Mouse (Mus musculus) midbrain, postnatal 0 days (tissue): ENCODE measurements around the gene Olfr750. TPM values are rescaled to one million over a fixed set of nuclear protein-coding genes. Genes with fewer than 3 reads are reported as not detected.

Experiments used
- ATAC-seq: fragments of 200-750 bp; cut with Nextera tagmentation; 2 replicates; pipeline ENCODE4 v1.8.0; 2017; ENCODE audit warnings: moderate number of reproducible peaks, mild to moderate bottlenecking, moderate TSS enrichment, moderate library complexity; ENCODE audit not compliant: low FRiP score
- DNase-seq: peaks from one replicate; pipeline ENCODE4 v3.0.0-alpha.2; 2015; ENCODE audit warnings: low spot score
- H3K27ac ChIP-seq: fragments of 300-500 bp; sonication (generic); 2 replicates; pipeline ENCODE4 v1.5.1; 2014; ENCODE audit warnings: low read depth, mild to moderate bottlenecking, low read length, mixed read lengths
- H3K27me3 ChIP-seq: fragments of 300-500 bp; sonication (generic); 2 replicates; pipeline ENCODE4 v1.6.1; 2014; ENCODE audit warnings: low read length, control low read depth, mixed read lengths; ENCODE audit not compliant: insufficient read depth
- H3K36me3 ChIP-seq: fragments of 300-500 bp; sonication (generic); 2 replicates; pipeline ENCODE4 v1.6.1; 2014; ENCODE audit warnings: low read length, control low read depth, mixed read lengths; ENCODE audit not compliant: insufficient read depth
- H3K4me1 ChIP-seq: fragments of 300-500 bp; sonication (generic); 2 replicates; pipeline ENCODE4 v1.6.1; 2014; ENCODE audit warnings: mild to moderate bottlenecking, control low read depth, antibody characterized with exemption, low read length, mixed read lengths; ENCODE audit not compliant: insufficient read depth
- H3K4me2 ChIP-seq: fragments of 300-500 bp; sonication (generic); 2 replicates; pipeline ENCODE4 v1.6.1; 2014; ENCODE audit warnings: low read depth, mild to moderate bottlenecking, low read length, mixed read lengths; ENCODE audit not compliant: poor library complexity, severe bottlenecking
- H3K4me3 ChIP-seq: fragments of 300-500 bp; sonication (generic); 2 replicates; pipeline ENCODE4 v1.5.1; 2014; ENCODE audit warnings: low read depth, mild to moderate bottlenecking, low read length, moderate library complexity
- H3K9ac ChIP-seq: fragments of 300-500 bp; sonication (generic); replicated peaks from 2 replicates; pipeline ENCODE4 v1.6.1; 2014; ENCODE audit warnings: mild to moderate bottlenecking, low read length, moderate library complexity, mixed read lengths; ENCODE audit not compliant: poor library complexity, severe bottlenecking
- H3K9me3 ChIP-seq: fragments of 300-500 bp; sonication (generic); 2 replicates; pipeline ENCODE4 v1.6.1; 2016; ENCODE audit warnings: low read length, control low read depth
- CTCF ChIP-seq: IDR thresholded peaks from 2 replicates; pipeline ENCODE4 v1.5.1; 2016; ENCODE audit warnings: antibody characterized with exemption, mild to moderate bottlenecking
- whole genome bisulfite sequencing: fragments of 180-500 bp; shearing (Covaris S2); extraction: QIAGEN DNeasy Blood & Tissue Kit; methylation state at CpG from one replicate; pipeline ENCODE4 v1.1.7; 2014; 5-methylcytosine and 5-hydroxymethylcytosine counted together
- polyA plus RNA-seq: library from polyadenylated mRNA; unstranded; fragments of >200 nt; fragmentation: Nextera tagmentation; extraction: Ambion mirVana; gene quantifications from 2 replicates; pipeline ENCODE4 v1.2.1, GENCODE M21; 2015
- total RNA-seq: library from RNA; depleted of rRNA; stranded (reverse); fragments of >200 nt; gene quantifications from 2 replicates; pipeline ENCODE4 v1.2.3, GENCODE M21; 2014

The Olfr750 gene
- total and polyA plus RNA-seq, 2 experiments from 2014 or later = 0.07 TPM; not detected in 1

DNA sequence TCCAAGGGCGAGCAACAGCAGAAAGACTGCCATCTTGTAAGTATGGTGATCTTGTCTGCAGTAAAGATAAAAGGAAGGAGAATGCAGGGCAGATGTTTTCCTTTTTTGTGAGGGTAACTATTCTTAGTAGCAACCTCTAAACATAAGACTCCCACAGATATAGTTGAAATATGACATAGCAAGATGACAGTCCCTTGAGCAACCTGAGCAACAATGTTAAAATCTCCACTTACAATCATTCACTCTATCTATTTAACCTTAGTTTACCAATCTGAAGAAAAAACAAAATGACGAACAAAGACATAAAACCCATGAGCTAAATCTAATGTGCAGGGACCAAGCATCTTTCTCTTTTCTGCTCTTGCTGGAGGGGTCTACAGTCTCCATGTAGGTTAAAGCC, 24.2 kb downstream of the Olfr750 start, which contains the start of gene Rnase11:
Rnase11 (minus strand) TSS at position 101 of the 400 bp plus-strand sequence.
- Histone ChIP-seq H3K4me1 (no peaks in the 10 kb centered on the region), H3K4me2 (no peak within 1 kb of the TSS), H3K9ac (no peak within 1 kb of the TSS), H3K4me3 (no peak within 1 kb of the TSS), H3K27me3 (no peaks in the 10 kb centered on the region), H3K9me3 (no peaks in the 10 kb centered on the region), H3K36me3 (no peaks in the 10 kb centered on the region), H3K27ac (no peak within 1 kb of the TSS)
- no peak for TF ChIP-seq CTCF
- DNase-seq (no peak), ATAC-seq (no peak)
- WGBS = 82% methylated on average over 2 of the region's 2 CpGs

DNA sequence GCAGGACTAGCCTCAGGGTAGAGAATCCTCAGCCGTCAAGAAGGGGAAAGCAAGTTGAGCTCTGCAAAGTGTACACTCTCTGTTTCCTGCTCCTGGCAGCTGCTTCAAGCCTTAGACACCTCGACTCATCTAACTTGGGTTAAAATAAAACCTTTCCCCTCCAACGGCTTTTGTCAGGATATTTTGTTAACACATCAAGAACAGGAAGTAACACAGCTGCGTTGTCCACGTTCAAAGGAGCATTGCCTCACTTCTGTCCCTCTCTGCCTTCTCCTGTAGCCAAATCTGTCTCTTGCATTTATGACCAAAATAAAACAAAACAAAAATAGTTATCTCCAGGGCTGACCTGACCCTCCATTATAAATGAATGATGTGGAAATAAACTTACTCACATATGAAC, 26.4 kb downstream of the Olfr750 start:
- TF ChIP-seq CTCF = no peak
- no peak for DNase-seq
- no peak overlapping the region for H3K4me2 ChIP-seq
- no peak overlapping the region for H3K27ac ChIP-seq
- no peaks in the 10 kb centered on the region for H3K27me3 ChIP-seq
- H3K4me1 ChIP-seq = no peaks in the 10 kb centered on the region
- 70% methylated on average over 5 of the region's 5 CpGs for WGBS
- H3K9ac ChIP-seq = no peak overlapping the region
- H3K36me3 ChIP-seq = no peaks in the 10 kb centered on the region
- no peaks in the 10 kb centered on the region for H3K9me3 ChIP-seq
- H3K4me3 ChIP-seq = no peak overlapping the region
- ATAC-seq = no peak

DNA sequence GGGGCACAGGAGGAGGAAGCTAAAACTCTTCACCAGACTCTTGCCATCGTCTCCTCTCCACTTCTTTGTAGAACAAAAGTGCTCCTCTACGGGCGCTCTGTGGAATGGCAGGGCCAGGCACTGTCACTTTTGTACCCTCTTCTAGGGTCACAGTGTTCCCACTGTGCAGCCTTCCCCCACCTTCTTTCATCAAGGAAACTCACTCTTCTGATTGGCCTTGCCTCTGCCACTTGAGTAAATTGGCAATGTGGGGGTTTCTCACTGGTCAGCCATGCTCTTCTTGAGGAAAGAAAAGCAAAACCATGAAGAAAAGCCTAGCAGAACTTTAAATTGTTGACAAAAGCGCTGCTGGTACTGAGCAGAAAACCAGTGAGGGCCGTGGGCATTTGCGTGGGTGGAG, 32.5 kb downstream of the Olfr750 start, which contains the start of gene Rnase9:
Rnase9 (minus strand) TSS at position 101 of the 400 bp plus-strand sequence.
- Histone ChIP-seq H3K36me3 (no peaks in the 10 kb centered on the region), H3K27me3 (no peaks in the 10 kb centered on the region), H3K4me3 (no peak within 1 kb of the TSS), H3K27ac (no peak within 1 kb of the TSS), H3K9ac (no peak within 1 kb of the TSS), H3K4me1 (no peaks in the 10 kb centered on the region), H3K9me3 (no peaks in the 10 kb centered on the region), H3K4me2 (no peak within 1 kb of the TSS)
- WGBS = 74% methylated on average over 6 of the region's 6 CpGs
- DNase-seq = no peak
- no peak for TF ChIP-seq CTCF
- ATAC-seq = no peak

DNA sequence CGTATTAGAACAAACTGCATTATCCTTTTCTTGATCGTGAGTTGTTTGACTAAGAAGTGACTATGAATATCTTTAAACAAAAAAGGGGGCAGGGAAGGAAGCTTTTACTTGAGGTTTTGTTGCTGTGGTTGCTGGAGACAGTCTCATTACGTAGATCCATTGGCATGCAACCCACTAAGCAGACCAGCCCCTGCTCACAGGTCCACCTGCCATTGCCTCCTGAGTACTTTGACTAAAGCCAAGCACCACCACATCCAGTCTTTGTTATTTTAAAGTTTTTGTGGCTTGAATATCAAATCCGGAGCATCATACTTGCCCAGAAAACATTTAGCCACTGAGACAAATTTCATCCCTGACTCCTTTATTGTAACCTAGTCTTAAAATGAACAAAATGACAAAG, 38.0 kb downstream of the Olfr750 start:
- Histone ChIP-seq H3K27me3 (no peaks in the 10 kb centered on the region), H3K36me3 (no peaks in the 10 kb centered on the region), H3K27ac (no peak overlapping the region), H3K4me1 (no peaks in the 10 kb centered on the region), H3K9me3 (no peaks in the 10 kb centered on the region), H3K9ac (no peak overlapping the region), H3K4me2 (no peak overlapping the region), H3K4me3 (no peak overlapping the region)
- no peak for DNase-seq
- 57% methylated on average over 4 of the region's 4 CpGs for WGBS
- TF ChIP-seq CTCF = no peak
- no peak for ATAC-seq

DNA sequence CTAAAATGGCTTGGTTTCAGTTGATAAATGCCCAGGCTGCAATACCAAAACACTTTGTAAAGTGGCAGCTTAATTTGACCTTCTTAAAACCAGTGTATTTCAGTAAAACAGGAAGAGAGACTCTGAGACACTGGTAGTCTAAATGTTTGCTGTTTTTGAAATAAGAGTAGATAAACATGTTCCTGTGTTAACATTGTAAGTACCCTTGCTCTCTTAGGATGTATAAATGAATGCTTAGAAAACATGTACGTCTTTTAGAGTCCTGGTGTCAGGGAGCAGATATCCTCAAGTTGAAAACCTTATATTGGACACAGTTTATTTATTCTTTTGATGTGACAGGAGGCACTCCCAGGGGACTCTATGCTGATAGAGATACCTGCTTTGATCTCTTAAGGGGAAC, 39.0 kb downstream of the Olfr750 start:
- Histone ChIP-seq H3K9me3 (no peaks in the 10 kb centered on the region), H3K4me1 (no peaks in the 10 kb centered on the region), H3K9ac (no peak overlapping the region), H3K4me2 (no peak overlapping the region), H3K36me3 (no peaks in the 10 kb centered on the region), H3K27me3 (no peaks in the 10 kb centered on the region), H3K4me3 (no peak overlapping the region), H3K27ac (no peak overlapping the region)
- WGBS = 15% methylated on average over 1 of the region's 1 CpGs
- TF ChIP-seq CTCF = no peak
- DNase-seq = no peak
- no peak for ATAC-seq

DNA sequence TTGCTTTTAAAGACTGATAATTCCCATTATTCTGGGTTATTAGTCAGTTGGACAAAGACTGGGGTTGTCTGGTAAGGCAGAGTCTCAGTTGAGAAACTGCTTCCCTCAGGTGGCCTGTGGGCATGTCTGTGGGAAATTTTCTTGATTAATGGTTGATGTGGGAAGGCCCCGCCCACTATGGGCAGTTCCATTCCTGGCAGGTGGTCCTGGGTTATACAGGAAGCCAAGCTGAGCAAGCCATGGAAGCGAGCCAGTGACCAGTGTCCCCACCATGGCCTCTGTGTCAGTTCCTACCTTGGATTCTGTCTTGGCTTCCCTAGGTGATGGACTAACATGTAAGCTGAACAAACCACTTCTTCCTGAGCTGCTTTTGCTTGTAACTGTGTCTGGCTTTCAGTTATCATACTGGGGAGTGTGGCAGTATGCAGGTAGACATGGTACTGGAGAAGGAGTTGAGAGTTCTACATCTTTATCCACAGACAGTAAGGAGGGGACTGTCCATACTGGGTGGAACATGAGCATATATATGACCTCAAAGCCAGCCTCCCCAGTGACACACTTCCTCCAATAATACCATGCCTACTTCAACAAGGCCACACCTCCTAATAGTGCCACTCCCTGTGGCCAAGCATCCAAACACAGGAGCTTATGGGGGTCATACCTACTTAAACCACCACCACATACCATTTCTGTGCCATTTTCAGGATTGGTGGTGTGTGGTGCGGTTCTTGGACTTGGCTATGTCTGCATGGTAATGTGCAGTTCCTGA, 46.7 kb downstream of the Olfr750 start:
- ATAC-seq = no peak
- H3K9ac ChIP-seq = no peak overlapping the region
- TF ChIP-seq CTCF = no peak
- H3K36me3 ChIP-seq = no peaks in the 10 kb centered on the region
- no peak overlapping the region for H3K4me2 ChIP-seq
- H3K9me3 ChIP-seq = no peaks in the 10 kb centered on the region
- no peak for DNase-seq
- WGBS = 62% methylated on average over 3 of the region's 3 CpGs
- no peak overlapping the region for H3K27ac ChIP-seq
- H3K4me1 ChIP-seq = no peaks in the 10 kb centered on the region
- no peak overlapping the region for H3K4me3 ChIP-seq
- H3K27me3 ChIP-seq = no peaks in the 10 kb centered on the region
